Mouse (Mus musculus): ENCODE data around the gene Mpp5. TPM values are rescaled to one million over a fixed set of nuclear protein-coding genes. Genes with fewer than 3 reads are reported as not detected.

The Mpp5 gene
- polyA plus RNA-seq, 1 experiment from 2014 or later: 29.3 TPM

DNA sequence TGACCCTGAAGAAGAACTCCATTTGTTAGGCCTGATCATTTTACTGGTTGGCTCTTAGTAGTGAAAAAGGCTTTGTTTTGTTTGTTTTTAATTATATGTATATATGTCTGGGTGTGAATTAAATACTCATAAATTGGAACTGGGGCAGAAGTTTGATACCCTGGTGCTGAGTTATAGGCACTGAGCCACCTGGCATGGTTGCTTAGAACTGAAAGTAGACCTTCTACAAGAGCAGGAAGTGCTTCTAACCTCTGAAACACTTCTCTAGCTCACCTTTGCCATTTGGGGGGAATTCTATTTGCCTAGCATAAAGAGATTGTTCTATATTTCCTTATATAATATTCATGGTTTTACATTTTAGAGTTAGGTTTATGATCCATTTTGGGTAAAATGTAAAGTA lies 13.3 kb downstream of the Mpp5 start:
- Histone ChIP-seq H3K4me1 (replicated peaks; ENCODE audit: control insufficient read depth, insufficient read depth, low read length) (no peaks in the 10 kb centered on the region), H3K27me3 (ENCODE audit: control insufficient read depth, insufficient read depth, low read depth, low read length) (no peaks in the 10 kb centered on the region), H3K9me3 (ENCODE audit: control insufficient read depth, low read length) (no peaks in the 10 kb centered on the region), H3K27ac (ENCODE audit: low read length) (no peak overlapping the region), H3K4me3 (ENCODE audit: low read length) (no peak overlapping the region), H3K9ac (ENCODE audit: low read length) (no peak overlapping the region), H3K36me3 (ENCODE audit: control insufficient read depth, insufficient read depth, low read length) (no peaks in the 10 kb centered on the region), H3K4me2 (ENCODE audit: low read depth, low read length) (no peak overlapping the region)
- ATAC-seq (ENCODE audit: low read depth): no peak

- Histone ChIP-seq H3K4me1 (replicated peaks; ENCODE audit: control insufficient read depth, insufficient read depth, low read length) (no peaks in the 10 kb centered on the region), H3K36me3 (ENCODE audit: control insufficient read depth, insufficient read depth, low read length) (no peaks in the 10 kb centered on the region), H3K27ac (ENCODE audit: low read length) (no peak overlapping the region), H3K9ac (ENCODE audit: low read length) (no peak overlapping the region), H3K4me3 (ENCODE audit: low read length) (no peak overlapping the region), H3K27me3 (ENCODE audit: control insufficient read depth, insufficient read depth, low read depth, low read length) (no peaks in the 10 kb centered on the region), H3K4me2 (ENCODE audit: low read depth, low read length) (no peak overlapping the region), H3K9me3 (ENCODE audit: control insufficient read depth, low read length) (no peaks in the 10 kb centered on the region)
- no peak for ATAC-seq (ENCODE audit: low read depth)
- WGBS: 60% methylated on average over 6 of the region's 6 CpGs
Measured at GRCm38 (mm10) chr12:78769031-78769713, 20.5 kb downstream of the Mpp5 start.

GRCm38 (mm10) chr12:78773211-78773610 lies 24.5 kb downstream of the Mpp5 start:
- 59% methylated on average over 2 of the region's 2 CpGs for WGBS

DNA sequence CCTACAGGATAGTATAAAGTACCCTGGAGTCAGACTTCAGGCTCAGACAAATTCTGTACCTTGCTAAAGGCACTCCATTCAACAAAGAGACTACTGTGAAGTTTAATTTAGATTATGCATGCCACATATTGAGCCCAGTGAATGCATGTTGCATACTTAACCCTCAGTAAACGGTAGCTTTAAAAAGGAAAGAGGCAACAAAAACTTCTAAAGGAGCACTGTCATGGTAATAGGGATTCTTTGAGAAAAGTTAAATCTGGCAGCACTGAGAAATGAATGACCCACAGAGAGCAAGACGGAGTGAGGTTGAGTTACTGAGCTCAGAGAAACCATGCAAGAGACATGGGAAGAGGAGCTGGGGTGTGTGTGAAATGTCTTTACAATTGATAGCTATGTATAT lies 29.2 kb downstream of the Mpp5 start:
- H3K4me1 ChIP-seq (replicated peaks; ENCODE audit: control insufficient read depth, insufficient read depth, low read length): peaks cover 7% of the 10 kb centered on the region
- no peaks in the 10 kb centered on the region for H3K27me3 ChIP-seq (ENCODE audit: control insufficient read depth, insufficient read depth, low read depth, low read length)
- H3K9me3 ChIP-seq (ENCODE audit: control insufficient read depth, low read length): no peaks in the 10 kb centered on the region
- H3K4me3 ChIP-seq (ENCODE audit: low read length): no peak overlapping the region
- H3K4me2 ChIP-seq (ENCODE audit: low read depth, low read length): peak overlapping the region; percentile 25
- WGBS: 31% methylated on average over 2 of the region's 2 CpGs
- H3K27ac ChIP-seq (ENCODE audit: low read length): peak overlapping the region; percentile 64
- H3K36me3 ChIP-seq (ENCODE audit: control insufficient read depth, insufficient read depth, low read length): no peaks in the 10 kb centered on the region
- no peak overlapping the region for H3K9ac ChIP-seq (ENCODE audit: low read length)
- no peak for ATAC-seq (ENCODE audit: low read depth)

More at GRCm38 (mm10) chr12:78773211-78773610, 24.5 kb downstream of the Mpp5 start:
- H3K4me1 ChIP-seq (replicated peaks; ENCODE audit: control insufficient read depth, insufficient read depth, low read length): peaks cover 5% of the 10 kb centered on the region; the same call in 1 of the 2 replicates
- no peak overlapping the region for H3K4me2 ChIP-seq (ENCODE audit: low read depth, low read length)
- H3K27ac ChIP-seq (ENCODE audit: low read length): no peak overlapping the region
- H3K27me3 ChIP-seq (ENCODE audit: control insufficient read depth, insufficient read depth, low read depth, low read length): no peaks in the 10 kb centered on the region
- no peaks in the 10 kb centered on the region for H3K36me3 ChIP-seq (ENCODE audit: control insufficient read depth, insufficient read depth, low read length)
- H3K4me3 ChIP-seq (ENCODE audit: low read length): no peak overlapping the region
- no peak for ATAC-seq (ENCODE audit: low read depth)
- H3K9ac ChIP-seq (ENCODE audit: low read length): no peak overlapping the region
- no peaks in the 10 kb centered on the region for H3K9me3 ChIP-seq (ENCODE audit: control insufficient read depth, low read length)

- no peaks in the 10 kb centered on the region for H3K27me3 ChIP-seq (ENCODE audit: control insufficient read depth, insufficient read depth, low read depth, low read length)
- H3K4me1 ChIP-seq (replicated peaks; ENCODE audit: control insufficient read depth, insufficient read depth, low read length): peaks cover 7% of the 10 kb centered on the region
- no peaks in the 10 kb centered on the region for H3K36me3 ChIP-seq (ENCODE audit: control insufficient read depth, insufficient read depth, low read length)
- H3K4me2 ChIP-seq (ENCODE audit: low read depth, low read length): peak overlapping the region; percentile 25
- no peak overlapping the region for H3K4me3 ChIP-seq (ENCODE audit: low read length)
- WGBS: 55% methylated on average over 4 of the region's 4 CpGs
- H3K9ac ChIP-seq (ENCODE audit: low read length): no peak overlapping the region
- no peak for ATAC-seq (ENCODE audit: low read depth)
- no peaks in the 10 kb centered on the region for H3K9me3 ChIP-seq (ENCODE audit: control insufficient read depth, low read length)
- H3K27ac ChIP-seq (ENCODE audit: low read length): peak overlapping the region; percentile 64
Measured at GRCm38 (mm10) chr12:78778423-78779067, 29.8 kb downstream of the Mpp5 start.

DNA sequence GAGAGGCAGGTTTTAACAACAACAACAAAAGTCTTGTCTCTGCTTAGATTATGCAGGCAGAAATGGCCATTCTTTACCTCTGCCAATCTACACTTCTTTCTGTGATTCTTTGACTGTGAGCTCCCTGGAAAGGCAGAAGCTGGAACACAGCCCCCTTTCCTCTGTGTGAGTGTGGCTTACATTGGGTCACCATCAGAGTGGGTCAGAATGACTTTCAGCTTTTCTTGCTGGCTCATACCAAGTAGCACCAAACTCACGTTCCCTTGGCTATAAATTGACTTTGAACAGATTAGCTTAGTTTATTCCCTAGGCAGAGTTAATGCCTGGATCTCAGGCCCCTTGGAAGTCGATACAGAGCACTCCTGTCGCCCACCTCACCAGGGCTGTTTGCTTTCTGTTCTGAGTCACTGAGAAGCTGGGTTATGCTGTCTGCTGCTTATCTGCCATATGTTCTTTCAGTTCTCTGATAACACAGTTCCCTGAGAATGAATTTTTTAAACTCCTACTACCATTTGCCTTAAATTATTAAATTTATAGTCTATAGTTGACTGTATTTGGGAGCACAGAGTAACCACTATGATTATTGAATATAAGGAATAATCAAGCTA lies 39.7 kb downstream of the Mpp5 start:
- WGBS: 27% methylated on average over 3 of the region's 3 CpGs
- Histone ChIP-seq H3K9me3 (ENCODE audit: control insufficient read depth, low read length) (no peaks in the 10 kb centered on the region), H3K36me3 (ENCODE audit: control insufficient read depth, insufficient read depth, low read length) (no peaks in the 10 kb centered on the region), H3K4me2 (ENCODE audit: low read depth, low read length) (no peak overlapping the region), H3K27ac (ENCODE audit: low read length) (no peak overlapping the region), H3K4me3 (ENCODE audit: low read length) (no peak overlapping the region), H3K27me3 (ENCODE audit: control insufficient read depth, insufficient read depth, low read depth, low read length) (no peaks in the 10 kb centered on the region), H3K4me1 (replicated peaks; ENCODE audit: control insufficient read depth, insufficient read depth, low read length) (peaks cover 6% of the 10 kb centered on the region; the same call in 1 of the 2 replicates), H3K9ac (ENCODE audit: low read length) (no peak overlapping the region)
- no peak for ATAC-seq (ENCODE audit: low read depth)

GRCm38 (mm10) chr12:78790791-78791190 lies 42.1 kb downstream of the Mpp5 start:
- Histone ChIP-seq H3K27me3 (ENCODE audit: control insufficient read depth, insufficient read depth, low read depth, low read length) (no peaks in the 10 kb centered on the region), H3K4me1 (replicated peaks; ENCODE audit: control insufficient read depth, insufficient read depth, low read length) (peaks cover 6% of the 10 kb centered on the region; the same call in 1 of the 2 replicates), H3K9me3 (ENCODE audit: control insufficient read depth, low read length) (no peaks in the 10 kb centered on the region), H3K9ac (ENCODE audit: low read length) (no peak overlapping the region), H3K4me2 (ENCODE audit: low read depth, low read length) (no peak overlapping the region), H3K36me3 (ENCODE audit: control insufficient read depth, insufficient read depth, low read length) (no peaks in the 10 kb centered on the region), H3K4me3 (ENCODE audit: low read length) (no peak overlapping the region), H3K27ac (ENCODE audit: low read length) (0 out of 2 replicates have a peak overlapping the region, but pooled peaks have one; percentile 22)
- ATAC-seq (ENCODE audit: low read depth): no peak
- WGBS: 43% methylated on average over 2 of the region's 2 CpGs

DNA sequence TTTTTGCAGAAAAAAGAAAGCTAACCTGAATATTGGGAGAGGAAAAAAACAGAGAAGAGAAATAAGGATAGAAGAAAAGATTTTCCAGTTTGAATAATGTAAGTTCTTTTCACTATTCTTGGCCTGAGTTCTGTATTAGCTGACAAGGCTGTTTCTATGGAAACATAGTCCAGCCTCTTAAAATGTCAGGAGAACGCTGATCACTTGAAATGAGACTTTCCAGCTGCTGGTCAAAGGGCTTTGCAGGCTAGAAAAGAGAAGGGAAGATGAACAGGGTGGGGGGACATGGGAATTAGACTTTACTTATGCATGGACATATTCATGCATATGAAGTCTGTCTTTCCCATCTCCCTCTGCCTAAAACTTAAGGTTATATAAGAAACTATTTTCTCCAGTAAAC lies 45.5 kb downstream of the Mpp5 start:
- no peak overlapping the region for H3K4me2 ChIP-seq (ENCODE audit: low read depth, low read length)
- ATAC-seq (ENCODE audit: low read depth): peak; percentile 87
- H3K36me3 ChIP-seq (ENCODE audit: control insufficient read depth, insufficient read depth, low read length): peaks cover 9% of the 10 kb centered on the region
- no peak overlapping the region for H3K27ac ChIP-seq (ENCODE audit: low read length)
- 16% methylated on average over 1 of the region's 1 CpGs for WGBS
- H3K27me3 ChIP-seq (ENCODE audit: control insufficient read depth, insufficient read depth, low read depth, low read length): no peaks in the 10 kb centered on the region
- peaks cover 6% of the 10 kb centered on the region; the same call in 1 of the 2 replicates for H3K4me1 ChIP-seq (replicated peaks; ENCODE audit: control insufficient read depth, insufficient read depth, low read length)
- H3K9ac ChIP-seq (ENCODE audit: low read length): no peak overlapping the region
- no peak overlapping the region for H3K4me3 ChIP-seq (ENCODE audit: low read length)
- no peaks in the 10 kb centered on the region for H3K9me3 ChIP-seq (ENCODE audit: control insufficient read depth, low read length)

GRCm38 (mm10) chr12:78800036-78800435 lies 51.3 kb downstream of the Mpp5 start:
- no peak overlapping the region for H3K9ac ChIP-seq (ENCODE audit: low read length)
- H3K36me3 ChIP-seq (ENCODE audit: control insufficient read depth, insufficient read depth, low read length): peaks cover 9% of the 10 kb centered on the region
- WGBS: 81% methylated on average over 3 of the region's 3 CpGs
- H3K9me3 ChIP-seq (ENCODE audit: control insufficient read depth, low read length): no peaks in the 10 kb centered on the region
- H3K4me2 ChIP-seq (ENCODE audit: low read depth, low read length): no peak overlapping the region
- no peaks in the 10 kb centered on the region for H3K4me1 ChIP-seq (replicated peaks; ENCODE audit: control insufficient read depth, insufficient read depth, low read length)
- H3K4me3 ChIP-seq (ENCODE audit: low read length): no peak overlapping the region
- ATAC-seq (ENCODE audit: low read depth): no peak
- H3K27me3 ChIP-seq (ENCODE audit: control insufficient read depth, insufficient read depth, low read depth, low read length): no peaks in the 10 kb centered on the region
- H3K27ac ChIP-seq (ENCODE audit: low read length): no peak overlapping the region

All from lung, embryonic 16.5 days (tissue).